In genomic region chr13:60467821-60468579, GRCm38 (mm10) we compare ENCODE assay signal across 9 mouse cellular contexts.
DNase-seq lines count a peak whose midpoint lies in the region; ATAC-seq and TF ChIP-seq lines count a peak whose summit lies in the region.
"Had no signal": no experiment of that assay in that cellular context is flagged by ENCODE, and none has a peak within 500 bp of the region (broad histone marks: within the 10 kb centered on the region; RNA-seq: fewer than 3 reads in every experiment).

No protein-coding gene starts in this region.

- H3K9me3 ChIP-seq in heart, embryonic 12.5 days (replicated peaks): no peaks in the 10 kb centered on the region
- no peaks in the 10 kb centered on the region for H3K9me3 ChIP-seq in embryonic facial prominence, embryonic 15.5 days (replicated peaks)
- H3K9me3 ChIP-seq in kidney, postnatal 0 days (replicated peaks; ENCODE audit: low read length): no peaks in the 10 kb centered on the region
- H3K9me3 ChIP-seq in lung, embryonic 14.5 days (ENCODE audit: low read depth, low read length): no peaks in the 10 kb centered on the region
- H3K9me3 ChIP-seq: liver, embryonic 15.5 days had no signal

- H3K36me3 ChIP-seq in heart, embryonic 12.5 days: no peaks in the 10 kb centered on the region
- no peaks in the 10 kb centered on the region for H3K36me3 ChIP-seq in embryonic facial prominence, embryonic 15.5 days
- H3K36me3 ChIP-seq in kidney, postnatal 0 days (ENCODE audit: insufficient read depth, low read length): no peaks in the 10 kb centered on the region
- H3K36me3 ChIP-seq in lung, embryonic 14.5 days (ENCODE audit: insufficient read depth): no peaks in the 10 kb centered on the region
- H3K36me3 ChIP-seq: liver, embryonic 15.5 days had no signal

- H3K4me3 ChIP-seq in heart, embryonic 12.5 days: no peak overlapping the region
- no peak overlapping the region for H3K4me3 ChIP-seq in embryonic facial prominence, embryonic 15.5 days (replicated peaks)
- no peak overlapping the region for H3K4me3 ChIP-seq in kidney, postnatal 0 days (replicated peaks; ENCODE audit: low read depth, low read length)
- no peak overlapping the region for H3K4me3 ChIP-seq in lung, embryonic 14.5 days (ENCODE audit: low read depth, low read length)
- H3K4me3 ChIP-seq: liver, embryonic 15.5 days had no signal

- ATAC-seq in heart, embryonic 12.5 days (ENCODE audit: insufficient number of reproducible peaks, low FRiP score): no peak
- no peak for ATAC-seq in embryonic facial prominence, embryonic 15.5 days (ENCODE audit: insufficient number of reproducible peaks, low FRiP score, low TSS enrichment, low read depth)
- ATAC-seq in kidney, postnatal 0 days (replicated peaks; ENCODE audit: low FRiP score, low read depth): no peak
- 0 out of 2 replicates have a peak, but pooled peaks have one; percentile 13 for ATAC-seq in lung, embryonic 14.5 days (ENCODE audit: insufficient read depth)

- TF ChIP-seq CTCF in kidney, postnatal 0 days (IDR thresholded peaks at IDR 0.05; ENCODE audit: low read depth): peak; percentile 96
- peak; percentile 89 for TF ChIP-seq CTCF in lung, embryonic 14.5 days (IDR thresholded peaks at IDR 0.05; ENCODE audit: low read depth)

- H3K27me3 ChIP-seq in heart, embryonic 12.5 days (replicated peaks): no peaks in the 10 kb centered on the region
- H3K27me3 ChIP-seq in embryonic facial prominence, embryonic 15.5 days: no peaks in the 10 kb centered on the region
- no peaks in the 10 kb centered on the region for H3K27me3 ChIP-seq in kidney, postnatal 0 days (ENCODE audit: insufficient read depth, low read length)
- no peaks in the 10 kb centered on the region for H3K27me3 ChIP-seq in lung, embryonic 14.5 days (ENCODE audit: insufficient read depth, low read length)
- H3K27me3 ChIP-seq: liver, embryonic 15.5 days had no signal

- WGBS in heart, embryonic 12.5 days: 25% methylated on average over 11 of the region's 11 CpGs
- WGBS in embryonic facial prominence, embryonic 15.5 days: 8% methylated on average over 11 of the region's 11 CpGs
- 14% methylated on average over 11 of the region's 11 CpGs for WGBS in kidney, postnatal 0 days
- 15% methylated on average over 11 of the region's 11 CpGs for WGBS in lung, embryonic 14.5 days

- H3K4me2 ChIP-seq in heart, embryonic 12.5 days: no peak overlapping the region
- H3K4me2 ChIP-seq in embryonic facial prominence, embryonic 15.5 days (replicated peaks): peak overlapping the region; percentile 10; the same call in 1 of the 2 replicates
- no peak overlapping the region for H3K4me2 ChIP-seq in kidney, postnatal 0 days (ENCODE audit: low read length)
- no peak overlapping the region for H3K4me2 ChIP-seq in lung, embryonic 14.5 days
- H3K4me2 ChIP-seq: liver, embryonic 15.5 days had no signal

- peak; percentile 62 to 85 for DNase-seq in heart, adult 18-20 months
- DNase-seq in A20 (ENCODE audit: low read depth, low spot score): peak; percentile 9
- DNase-seq in adrenal gland, postnatal 14 days: peak; percentile 78
- peak; percentile 88 for DNase-seq in kidney, postnatal 0 days (ENCODE audit: low spot score)
- peak; percentile 82 for DNase-seq in lung, embryonic 14.5 days
- DNase-seq in thymus, postnatal 14 days: peak; percentile 35

- H3K9ac ChIP-seq in heart, embryonic 12.5 days: no peak overlapping the region
- H3K9ac ChIP-seq in embryonic facial prominence, embryonic 15.5 days: no peak overlapping the region
- no peak overlapping the region for H3K9ac ChIP-seq in kidney, postnatal 0 days (ENCODE audit: low read depth, low read length)
- H3K9ac ChIP-seq in lung, embryonic 14.5 days: no peak overlapping the region
- H3K9ac ChIP-seq: liver, embryonic 15.5 days had no signal

- no peaks in the 10 kb centered on the region; the same call in 1 of the 2 replicates for H3K4me1 ChIP-seq in heart, embryonic 12.5 days (replicated peaks)
- H3K4me1 ChIP-seq in embryonic facial prominence, embryonic 15.5 days: peaks cover 23% of the 10 kb centered on the region
- 0 out of 2 replicates have a peak, but pooled peaks cover 2% of the 10 kb centered on the region for H3K4me1 ChIP-seq in kidney, postnatal 0 days (replicated peaks; ENCODE audit: insufficient read depth, low read length)
- no peaks in the 10 kb centered on the region for H3K4me1 ChIP-seq in lung, embryonic 14.5 days (ENCODE audit: insufficient read depth)
- H3K4me1 ChIP-seq: liver, embryonic 15.5 days had no signal

- no peak overlapping the region for H3K27ac ChIP-seq in heart, embryonic 12.5 days (ENCODE audit: poor library complexity, severe bottlenecking)
- H3K27ac ChIP-seq in embryonic facial prominence, embryonic 15.5 days (replicated peaks): peak overlapping the region; percentile 63
- no peak overlapping the region for H3K27ac ChIP-seq in kidney, postnatal 0 days
- no peak overlapping the region for H3K27ac ChIP-seq in lung, embryonic 14.5 days (ENCODE audit: low read depth)
- H3K27ac ChIP-seq: liver, embryonic 15.5 days had no signal

Comparison
In these comparisons a context has a peak if more than half of its experiments do, and no peak if none do; other contexts are left out.
1. DNase-seq: peak in every context shown above with its lines; median percentile 88 in kidney, postnatal 0 days; 82 in lung, embryonic 14.5 days; 78 in adrenal gland, postnatal 14 days; 74 in heart, adult 18-20 months; 35 in thymus, postnatal 14 days; 9 in A20.